Mouse (Mus musculus) retina, postnatal 7 days (tissue): ENCODE results near the gene Pde4b.

Source experiments
- DNase-seq: peaks from one replicate; pipeline ENCODE4 v3.0.0-alpha.2; 2012; ENCODE audit warnings: low read depth, low spot score

Pde4b gene

GRCm38 (mm10) chr4:102506376-102507280 lies 419.3 kb downstream of the Pde4b start:
- no peak for DNase-seq

- no peak for DNase-seq
Observed at GRCm38 (mm10) chr4:102507344-102507743, 420.0 kb downstream of the Pde4b start.

- no peak for DNase-seq
Observed at GRCm38 (mm10) chr4:102507753-102508152, 420.4 kb downstream of the Pde4b start.

- DNase-seq, result no peak
Observed at GRCm38 (mm10) chr4:102510061-102510460, 422.7 kb downstream of the Pde4b start.

GRCm38 (mm10) chr4:102510939-102511391 lies 423.6 kb downstream of the Pde4b start:
- no peak for DNase-seq

GRCm38 (mm10) chr4:102511511-102511910 lies 424.2 kb downstream of the Pde4b start:
- DNase-seq, result no peak

- no peak for DNase-seq
Observed at GRCm38 (mm10) chr4:102512940-102513339, 425.6 kb downstream of the Pde4b start.

GRCm38 (mm10) chr4:102513514-102513913 lies 426.2 kb downstream of the Pde4b start:
- DNase-seq, result no peak

- no peak for DNase-seq
Observed at GRCm38 (mm10) chr4:102514972-102515835, 427.9 kb downstream of the Pde4b start.

- no peak for DNase-seq
Observed at GRCm38 (mm10) chr4:102516395-102516794, 429.1 kb downstream of the Pde4b start.

GRCm38 (mm10) chr4:102516982-102517630 lies 429.8 kb downstream of the Pde4b start:
- no peak for DNase-seq

- DNase-seq, result no peak
Observed at GRCm38 (mm10) chr4:102517653-102518052, 430.3 kb downstream of the Pde4b start.

GRCm38 (mm10) chr4:102518341-102518740 lies 431.0 kb downstream of the Pde4b start:
- no peak for DNase-seq

- no peak for DNase-seq
Observed at GRCm38 (mm10) chr4:102520669-102521261, 433.4 kb downstream of the Pde4b start.

- no peak for DNase-seq
Observed at GRCm38 (mm10) chr4:102521434-102521833, 434.1 kb downstream of the Pde4b start.

- no peak for DNase-seq
Observed at GRCm38 (mm10) chr4:102527361-102527760, 440.0 kb downstream of the Pde4b start.

- DNase-seq, result no peak
Observed at GRCm38 (mm10) chr4:102530797-102531196, 443.5 kb downstream of the Pde4b start.

GRCm38 (mm10) chr4:102531729-102532128 lies 444.4 kb downstream of the Pde4b start:
- DNase-seq, result no peak

- DNase-seq, result no peak
Observed at GRCm38 (mm10) chr4:102533183-102534048, 446.1 kb downstream of the Pde4b start.

- DNase-seq, result no peak
Observed at GRCm38 (mm10) chr4:102534049-102534730, 446.8 kb downstream of the Pde4b start.
